Mouse (Mus musculus) layer of hippocampus, adult 9-11 months (tissue): ENCODE data around the gene Smad6.
A peak's percentile ranks its signal among the peaks of the same experiment; 100 is the strongest.

ENCODE experiments used
- DNase-seq: peaks from one replicate; pipeline ENCODE4 v3.0.0; 2022

Gene Smad6

GRCm38 (mm10) chr9:63958337-63959030 is 63.4 kb downstream of the Smad6 start:
- DNase-seq, result no peak

- no peak for DNase-seq
These were observed 64.1 kb downstream of the Smad6 start for GRCm38 (mm10) chr9:63957647-63958185.

GRCm38 (mm10) chr9:63956052-63956451 is 65.8 kb downstream of the Smad6 start:
- DNase-seq, result peak; percentile 53

GRCm38 (mm10) chr9:63953691-63954090 is 68.2 kb downstream of the Smad6 start:
- peak; percentile 24 for DNase-seq

GRCm38 (mm10) chr9:63952591-63952990 is 69.3 kb downstream of the Smad6 start:
- DNase-seq, result no peak

- no peak for DNase-seq
These were observed 71.5 kb downstream of the Smad6 start for GRCm38 (mm10) chr9:63950357-63950756.

GRCm38 (mm10) chr9:63949393-63949792 is 72.5 kb downstream of the Smad6 start:
- no peak for DNase-seq

- DNase-seq, result no peak
These were observed 79.3 kb downstream of the Smad6 start for GRCm38 (mm10) chr9:63942608-63942982.

GRCm38 (mm10) chr9:63941747-63942607 is 79.9 kb downstream of the Smad6 start:
- DNase-seq, result no peak

GRCm38 (mm10) chr9:63936256-63936655 is 85.6 kb downstream of the Smad6 start:
- DNase-seq, result no peak

GRCm38 (mm10) chr9:63933068-63933467 is 88.8 kb downstream of the Smad6 start:
- DNase-seq, result no peak

GRCm38 (mm10) chr9:63927340-63928049 is 94.4 kb downstream of the Smad6 start:
- no peak for DNase-seq

GRCm38 (mm10) chr9:63926377-63926776 is 95.5 kb downstream of the Smad6 start:
- DNase-seq, result no peak

- no peak for DNase-seq
These were observed 98.6 kb downstream of the Smad6 start for GRCm38 (mm10) chr9:63923190-63923717.

GRCm38 (mm10) chr9:63919708-63920107 is 102.2 kb downstream of the Smad6 start:
- no peak for DNase-seq

- peak; percentile 89 for DNase-seq
These were observed 102.8 kb downstream of the Smad6 start for GRCm38 (mm10) chr9:63919001-63919555.

- DNase-seq, result peak; percentile 72
These were observed 103.6 kb downstream of the Smad6 start for GRCm38 (mm10) chr9:63918245-63918644.

- no peak for DNase-seq
These were observed 105.4 kb downstream of the Smad6 start for GRCm38 (mm10) chr9:63916441-63916840.

GRCm38 (mm10) chr9:63915976-63916375 is 105.9 kb downstream of the Smad6 start:
- DNase-seq, result peak; percentile 29

GRCm38 (mm10) chr9:63914944-63915343 is 106.9 kb downstream of the Smad6 start:
- DNase-seq, result no peak

- DNase-seq, result no peak
These were observed 109.8 kb downstream of the Smad6 start for GRCm38 (mm10) chr9:63912051-63912450.

- peak; percentile 65 for DNase-seq
These were observed 112.2 kb downstream of the Smad6 start for GRCm38 (mm10) chr9:63909618-63910017.

- DNase-seq, result no peak
These were observed 117.3 kb downstream of the Smad6 start for GRCm38 (mm10) chr9:63904543-63904942.
